Mouse (Mus musculus) neural tube, embryonic 12.5 days (tissue): ENCODE measurements at regions not wholly inside any gene's neighbourhood (a gene's known extent, or its start where the extent isn't known, plus 50 kb on each side); places are given as distances from the start of the nearest gene placed in this dataset.

Experiments
- ATAC-seq: fragments of 200-750 bp; cut with Nextera tagmentation; 2 replicates; pipeline ENCODE4 v1.8.0; 2017; ENCODE audit warnings: low read depth, mild to moderate bottlenecking, moderate TSS enrichment, moderate library complexity; ENCODE audit not compliant: low FRiP score
- H3K27ac ChIP-seq: fragments of 300-500 bp; sonication (generic); 2 replicates; pipeline ENCODE4 v1.5.1; 2016
- H3K27me3 ChIP-seq: fragments of 300-500 bp; sonication (generic); replicated peaks from 2 replicates; pipeline ENCODE4 v1.6.1; 2016; ENCODE audit warnings: mild to moderate bottlenecking
- H3K36me3 ChIP-seq: fragments of 300-500 bp; sonication (generic); 2 replicates; pipeline ENCODE4 v1.6.1; 2016; ENCODE audit warnings: mild to moderate bottlenecking
- H3K4me1 ChIP-seq: fragments of 300-500 bp; sonication (generic); 2 replicates; pipeline ENCODE4 v1.6.1; 2016
- H3K4me2 ChIP-seq: fragments of 300-500 bp; sonication (generic); replicated peaks from 2 replicates; pipeline ENCODE4 v1.6.1; 2016; ENCODE audit warnings: mild to moderate bottlenecking
- H3K4me3 ChIP-seq: fragments of 300-500 bp; sonication (generic); 2 replicates; pipeline ENCODE4 v1.5.1; 2016
- H3K9ac ChIP-seq: fragments of 300-500 bp; sonication (generic); 2 replicates; pipeline ENCODE4 v1.6.1; 2016; ENCODE audit warnings: mild to moderate bottlenecking
- H3K9me3 ChIP-seq: fragments of 300-500 bp; sonication (generic); 2 replicates; pipeline ENCODE4 v1.6.1; 2016; ENCODE audit warnings: mild to moderate bottlenecking
- WGBS: fragments of 180-500 bp; shearing (Covaris S2); methylation state at CpG from one replicate; pipeline ENCODE4 v1.1.7; 2016; 5-methylcytosine and 5-hydroxymethylcytosine counted together

GRCm38 (mm10) chr1:169368758-169369157 lies 162.5 kb downstream of the Nuf2 start:
- H3K27ac ChIP-seq = no peak overlapping the region
- no peak overlapping the region for H3K4me3 ChIP-seq
- no peaks in the 10 kb centered on the region for H3K9me3 ChIP-seq
- H3K4me2 ChIP-seq = no peak overlapping the region
- no peaks in the 10 kb centered on the region for H3K36me3 ChIP-seq
- H3K4me1 ChIP-seq = peaks cover 4% of the 10 kb centered on the region; the same call in 1 of the 2 replicates
- WGBS = 63% methylated on average over 3 of the region's 3 CpGs
- ATAC-seq = no peak
- no peaks in the 10 kb centered on the region for H3K27me3 ChIP-seq
- no peak overlapping the region for H3K9ac ChIP-seq

GRCm38 (mm10) chr1:169367772-169368501 lies 163.3 kb downstream of the Nuf2 start:
- WGBS = 42% methylated on average over 10 of the region's 10 CpGs
- H3K9ac ChIP-seq = no peak overlapping the region
- no peak overlapping the region for H3K27ac ChIP-seq
- no peaks in the 10 kb centered on the region for H3K27me3 ChIP-seq
- no peak overlapping the region for H3K4me2 ChIP-seq
- H3K36me3 ChIP-seq = no peaks in the 10 kb centered on the region
- no peak overlapping the region for H3K4me3 ChIP-seq
- H3K9me3 ChIP-seq = no peaks in the 10 kb centered on the region
- peak; percentile 21; the same call in 1 of the 2 replicates for ATAC-seq
- H3K4me1 ChIP-seq = peaks cover 4% of the 10 kb centered on the region; the same call in 1 of the 2 replicates

GRCm38 (mm10) chr1:169367316-169367715 lies 163.9 kb downstream of the Nuf2 start:
- no peak for ATAC-seq
- WGBS = 30% methylated on average over 4 of the region's 4 CpGs
- no peaks in the 10 kb centered on the region for H3K27me3 ChIP-seq

DNA sequence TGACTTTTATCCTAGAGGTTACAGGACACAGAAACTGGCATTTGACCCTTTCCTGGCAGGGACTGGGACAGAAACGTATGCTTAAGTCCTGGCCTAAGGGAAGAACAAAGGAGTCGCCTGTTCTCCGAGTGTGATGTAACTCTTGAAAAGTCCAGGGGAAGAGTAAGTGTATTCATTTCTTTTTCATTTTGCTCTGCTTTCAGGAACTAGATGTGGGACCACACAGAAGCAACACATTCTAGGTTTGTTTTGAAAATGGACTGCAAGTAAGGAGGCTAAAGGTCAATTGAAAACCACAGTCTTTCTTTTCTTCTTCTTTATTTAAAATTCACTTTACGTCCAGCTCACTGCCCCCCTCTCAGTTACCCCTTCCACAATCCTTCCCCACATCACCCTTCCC lies 168.7 kb downstream of the Nuf2 start:
- Histone ChIP-seq H3K9me3 (no peaks in the 10 kb centered on the region), H3K9ac (no peak overlapping the region), H3K4me3 (no peak overlapping the region), H3K4me1 (no peaks in the 10 kb centered on the region), H3K27me3 (no peaks in the 10 kb centered on the region), H3K4me2 (no peak overlapping the region), H3K27ac (no peak overlapping the region), H3K36me3 (no peaks in the 10 kb centered on the region)
- no peak for ATAC-seq
- WGBS = 39% methylated on average over 4 of the region's 4 CpGs

More at GRCm38 (mm10) chr1:169367316-169367715, 163.9 kb downstream of the Nuf2 start:
- H3K4me3 ChIP-seq = no peak overlapping the region
- H3K9ac ChIP-seq = no peak overlapping the region
- no peak overlapping the region for H3K27ac ChIP-seq
- H3K4me1 ChIP-seq = peaks cover 4% of the 10 kb centered on the region; the same call in 1 of the 2 replicates
- H3K36me3 ChIP-seq = no peaks in the 10 kb centered on the region
- no peak overlapping the region for H3K4me2 ChIP-seq
- H3K9me3 ChIP-seq = no peaks in the 10 kb centered on the region

GRCm38 (mm10) chr1:169357652-169358241 lies 173.5 kb downstream of the Nuf2 start:
- H3K4me2 ChIP-seq = no peak overlapping the region
- 79% methylated on average over 6 of the region's 6 CpGs for WGBS
- H3K36me3 ChIP-seq = no peaks in the 10 kb centered on the region
- H3K9me3 ChIP-seq = no peaks in the 10 kb centered on the region
- no peak overlapping the region for H3K4me3 ChIP-seq
- H3K27me3 ChIP-seq = no peaks in the 10 kb centered on the region
- H3K4me1 ChIP-seq = peaks cover 4% of the 10 kb centered on the region; the same call in 1 of the 2 replicates
- no peak for ATAC-seq
- no peak overlapping the region for H3K9ac ChIP-seq
- no peak overlapping the region for H3K27ac ChIP-seq

- Histone ChIP-seq H3K4me2 (no peak overlapping the region), H3K9ac (no peak overlapping the region), H3K27me3 (no peaks in the 10 kb centered on the region), H3K4me3 (no peak overlapping the region), H3K9me3 (no peaks in the 10 kb centered on the region), H3K4me1 (peaks cover 4% of the 10 kb centered on the region; the same call in 1 of the 2 replicates), H3K36me3 (no peaks in the 10 kb centered on the region), H3K27ac (no peak overlapping the region)
- no peak for ATAC-seq
- WGBS = 82% methylated on average over 5 of the region's 5 CpGs
Observed at GRCm38 (mm10) chr1:169354021-169354420, 177.2 kb downstream of the Nuf2 start.

GRCm38 (mm10) chr1:169347692-169348091 lies 183.6 kb downstream of the Nuf2 start:
- H3K4me1 ChIP-seq = no peaks in the 10 kb centered on the region
- H3K9ac ChIP-seq = no peak overlapping the region
- H3K27me3 ChIP-seq = no peaks in the 10 kb centered on the region
- no peak overlapping the region for H3K4me2 ChIP-seq
- H3K36me3 ChIP-seq = no peaks in the 10 kb centered on the region
- no peak overlapping the region for H3K27ac ChIP-seq
- no peak overlapping the region for H3K4me3 ChIP-seq
- no peak for ATAC-seq
- H3K9me3 ChIP-seq = no peaks in the 10 kb centered on the region
- WGBS = 54% methylated on average over 2 of the region's 2 CpGs

DNA sequence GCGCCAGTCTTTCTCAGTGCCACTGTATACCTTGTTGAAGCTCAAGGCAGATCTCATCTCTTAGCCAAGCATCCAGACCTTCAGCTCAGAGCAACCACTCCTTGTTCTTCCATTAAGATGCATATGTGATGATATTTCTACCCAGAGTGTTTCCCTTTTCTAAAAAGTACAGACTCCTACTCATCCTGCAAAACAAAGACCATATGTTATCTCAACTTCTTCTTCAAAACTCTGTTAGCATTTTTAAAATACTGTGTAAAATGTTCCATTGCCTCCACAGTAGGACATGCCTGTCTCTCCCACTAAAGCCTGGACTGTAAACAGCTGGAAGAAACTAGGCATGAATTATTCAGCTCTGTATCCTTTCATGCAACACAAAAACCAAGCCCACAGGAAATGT lies 184.4 kb downstream of the Nuf2 start:
- Histone ChIP-seq H3K36me3 (no peaks in the 10 kb centered on the region), H3K4me1 (no peaks in the 10 kb centered on the region), H3K4me2 (no peak overlapping the region), H3K27ac (no peak overlapping the region), H3K4me3 (no peak overlapping the region), H3K9me3 (no peaks in the 10 kb centered on the region), H3K27me3 (no peaks in the 10 kb centered on the region), H3K9ac (no peak overlapping the region)
- ATAC-seq = no peak
- WGBS = 91% methylated on average over 1 of the region's 1 CpGs

- no peaks in the 10 kb centered on the region for H3K9me3 ChIP-seq
- H3K27ac ChIP-seq = no peak overlapping the region
- H3K4me2 ChIP-seq = no peak overlapping the region
- ATAC-seq = no peak
- H3K4me3 ChIP-seq = no peak overlapping the region
- H3K27me3 ChIP-seq = no peaks in the 10 kb centered on the region
- no peaks in the 10 kb centered on the region for H3K4me1 ChIP-seq
- H3K36me3 ChIP-seq = no peaks in the 10 kb centered on the region
- 59% methylated on average over 1 of the region's 1 CpGs for WGBS
- no peak overlapping the region for H3K9ac ChIP-seq
Observed at GRCm38 (mm10) chr1:169341131-169341530, 190.1 kb downstream of the Nuf2 start.

- Histone ChIP-seq H3K27me3 (no peaks in the 10 kb centered on the region), H3K4me1 (no peaks in the 10 kb centered on the region), H3K9ac (no peak overlapping the region), H3K4me2 (no peak overlapping the region), H3K4me3 (no peak overlapping the region), H3K9me3 (no peaks in the 10 kb centered on the region), H3K36me3 (no peaks in the 10 kb centered on the region), H3K27ac (no peak overlapping the region)
- no peak for ATAC-seq
- 84% methylated on average over 4 of the region's 4 CpGs for WGBS
Observed at GRCm38 (mm10) chr1:169338461-169338860, 192.8 kb downstream of the Nuf2 start.

GRCm38 (mm10) chr1:169332165-169332564 lies 199.1 kb downstream of the Nuf2 start:
- WGBS = 91% methylated on average over 5 of the region's 5 CpGs
- Histone ChIP-seq H3K4me3 (no peak overlapping the region), H3K27me3 (no peaks in the 10 kb centered on the region), H3K9me3 (no peaks in the 10 kb centered on the region), H3K4me1 (no peaks in the 10 kb centered on the region), H3K4me2 (no peak overlapping the region), H3K9ac (no peak overlapping the region), H3K27ac (no peak overlapping the region), H3K36me3 (no peaks in the 10 kb centered on the region)
- ATAC-seq = no peak

GRCm38 (mm10) chr1:169313241-169313640 lies 218.0 kb downstream of the Nuf2 start:
- Histone ChIP-seq H3K36me3 (no peaks in the 10 kb centered on the region), H3K9ac (no peak overlapping the region), H3K4me1 (no peaks in the 10 kb centered on the region), H3K4me2 (no peak overlapping the region), H3K9me3 (no peaks in the 10 kb centered on the region), H3K27ac (no peak overlapping the region), H3K4me3 (no peak overlapping the region), H3K27me3 (no peaks in the 10 kb centered on the region)
- ATAC-seq = no peak
- WGBS = 63% methylated on average over 8 of the region's 8 CpGs

DNA sequence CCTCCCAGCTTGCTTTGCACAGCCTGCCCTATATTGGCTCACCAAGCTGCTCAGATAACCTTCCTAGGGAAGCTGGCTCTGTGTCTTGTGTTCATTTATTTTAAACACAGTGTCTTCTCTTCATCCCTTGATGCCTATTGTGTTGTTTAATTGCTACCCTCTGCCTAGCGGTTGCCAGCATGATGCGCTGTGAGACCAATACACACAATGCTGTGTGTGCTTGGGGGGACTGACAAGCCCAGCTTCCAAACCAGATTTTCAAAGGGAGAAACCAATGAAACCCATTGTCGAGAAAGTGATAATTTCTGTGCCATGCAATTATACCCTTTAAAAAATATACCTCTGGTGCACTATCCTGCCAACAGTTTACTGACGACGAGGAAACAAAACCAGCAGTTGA lies 247.8 kb downstream of the Nuf2 start:
- H3K9ac ChIP-seq = no peak overlapping the region
- H3K4me1 ChIP-seq = no peaks in the 10 kb centered on the region
- H3K36me3 ChIP-seq = no peaks in the 10 kb centered on the region
- H3K4me2 ChIP-seq = no peak overlapping the region
- no peaks in the 10 kb centered on the region for H3K9me3 ChIP-seq
- H3K4me3 ChIP-seq = no peak overlapping the region
- ATAC-seq = no peak
- no peaks in the 10 kb centered on the region for H3K27me3 ChIP-seq
- H3K27ac ChIP-seq = no peak overlapping the region
- 94% methylated on average over 5 of the region's 5 CpGs for WGBS
